Mouse (Mus musculus) heart, embryonic 14.5 days (tissue): ENCODE measurements around the gene Tcap. TPM values are rescaled to one million over a fixed set of nuclear protein-coding genes. Genes with fewer than 3 reads are reported as not detected.

Experiments used
- ATAC-seq: fragments of 200-750 bp; cut with Nextera tagmentation; 2 replicates; pipeline ENCODE4 v1.8.0; 2017; ENCODE audit warnings: low read depth, moderate TSS enrichment; ENCODE audit not compliant: insufficient number of reproducible peaks, insufficient read depth, low FRiP score
- H3K27ac ChIP-seq, 2 experiments: fragments of 200-500 bp in 1 of 2; fragments of 300-500 bp in 1 of 2; sonication (generic) in 1 of 2; replicated peaks in 1 of 2; 2 replicates each; pipeline ENCODE4 v1.5.1; 2012 to 2014; ENCODE audit warnings: low read depth in 2 of 2, low read length in 2 of 2, control low read depth in 1 of 2, mild to moderate bottlenecking in 1 of 2, mixed read lengths in 1 of 2; ENCODE audit not compliant: control insufficient read depth in 1 of 2, insufficient read depth in 1 of 2
- H3K27me3 ChIP-seq: fragments of 300-500 bp; sonication (generic); 2 replicates; pipeline ENCODE4 v1.6.1; 2014; ENCODE audit warnings: mild to moderate bottlenecking, low read length, control low read depth; ENCODE audit not compliant: control insufficient read depth, insufficient read depth
- H3K36me3 ChIP-seq: fragments of 300-500 bp; sonication (generic); 2 replicates; pipeline ENCODE4 v1.6.1; 2014; ENCODE audit warnings: mild to moderate bottlenecking, control low read depth, low read length, mixed read lengths; ENCODE audit not compliant: control insufficient read depth, insufficient read depth
- H3K4me1 ChIP-seq, 2 experiments: fragments of 200-500 bp in 1 of 2; fragments of 300-500 bp in 1 of 2; sonication (generic) in 1 of 2; 2 replicates each; pipeline ENCODE4 v1.6.1; 2012 to 2014; ENCODE audit warnings: low read length in 2 of 2, control low read depth in 1 of 2, mixed read lengths in 1 of 2; ENCODE audit not compliant: control insufficient read depth in 2 of 2, insufficient read depth in 2 of 2
- H3K4me2 ChIP-seq: fragments of 300-500 bp; sonication (generic); 2 replicates; pipeline ENCODE4 v1.6.1; 2014; ENCODE audit warnings: mild to moderate bottlenecking, low read length
- H3K4me3 ChIP-seq, 2 experiments: fragments of 200-500 bp in 1 of 2; fragments of 300-500 bp in 1 of 2; sonication (generic) in 1 of 2; 2 replicates each; pipeline ENCODE4 v1.5.1; 2012 to 2014; ENCODE audit warnings: low read length in 2 of 2, mild to moderate bottlenecking in 2 of 2, control low read depth in 1 of 2, low read depth in 1 of 2, moderate library complexity in 1 of 2; ENCODE audit not compliant: control insufficient read depth in 1 of 2, insufficient read depth in 1 of 2
- H3K9ac ChIP-seq: fragments of 300-500 bp; sonication (generic); 2 replicates; pipeline ENCODE4 v1.6.1; 2014; ENCODE audit warnings: mild to moderate bottlenecking, low read length
- H3K9me3 ChIP-seq: fragments of 300-500 bp; sonication (generic); 2 replicates; pipeline ENCODE4 v1.6.1; 2016; ENCODE audit warnings: low read length, control low read depth; ENCODE audit not compliant: control insufficient read depth
- WGBS: fragments of 180-500 bp; shearing (Covaris S2); extraction: QIAGEN DNeasy Blood & Tissue Kit; methylation state at CpG from one replicate; pipeline ENCODE4 v1.1.7; 2014; 5-methylcytosine and 5-hydroxymethylcytosine counted together
- polyA plus RNA-seq: library from polyadenylated mRNA; unstranded; fragments of >200 nt; fragmentation: Nextera tagmentation; extraction: Ambion mirVana; gene quantifications from 2 replicates; pipeline ENCODE4 v1.2.1, GENCODE M21; 2014

Tcap gene
- polyA plus RNA-seq, 1 experiment from 2014 or later = 178 TPM

DNA sequence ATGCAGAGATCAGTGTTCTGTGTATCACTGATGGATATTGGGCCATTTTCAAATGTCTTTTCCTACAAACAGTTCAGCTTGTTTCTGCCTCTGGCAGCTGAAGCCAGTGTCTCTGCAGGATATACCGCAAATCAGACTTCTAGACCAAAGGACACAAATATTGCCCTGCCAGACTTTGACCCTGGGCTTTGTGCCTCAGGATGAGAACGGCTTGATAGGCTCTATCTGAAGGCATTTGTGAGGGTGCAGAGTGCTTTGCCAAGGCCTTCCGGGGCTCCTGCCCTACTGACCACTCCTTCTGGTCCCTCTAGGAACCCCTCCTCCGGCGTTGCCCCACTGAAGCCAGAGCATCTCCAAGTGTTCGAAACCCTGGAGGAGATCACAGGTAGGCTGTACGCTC, 43.0 kb downstream of the Tcap start:
- H3K4me1 ChIP-seq = no peaks in the 10 kb centered on the region
- no peak overlapping the region for H3K4me2 ChIP-seq
- no peaks in the 10 kb centered on the region for H3K27me3 ChIP-seq
- H3K27ac ChIP-seq = no peak overlapping the region
- H3K9me3 ChIP-seq = no peaks in the 10 kb centered on the region
- peaks cover 99% of the 10 kb centered on the region for H3K36me3 ChIP-seq
- H3K4me3 ChIP-seq = no peak overlapping the region
- no peak overlapping the region for H3K9ac ChIP-seq
- no peak for ATAC-seq
- 92% methylated on average over 7 of the region's 7 CpGs for WGBS

- ATAC-seq = no peak
- Histone ChIP-seq H3K9me3 (no peaks in the 10 kb centered on the region), H3K27me3 (no peaks in the 10 kb centered on the region), H3K4me1 (no peaks in the 10 kb centered on the region), H3K4me3 (no peak overlapping the region), H3K9ac (no peak overlapping the region), H3K4me2 (no peak overlapping the region), H3K36me3 (peaks cover 99% of the 10 kb centered on the region), H3K27ac (no peak overlapping the region)
- WGBS = 84% methylated on average over 5 of the region's 5 CpGs
These were observed 44.8 kb downstream of the Tcap start for GRCm38 (mm10) chr11:98428436-98428835.

- Histone ChIP-seq H3K9me3 (no peaks in the 10 kb centered on the region), H3K4me3 (no peak overlapping the region), H3K36me3 (peaks cover 99% of the 10 kb centered on the region), H3K4me2 (no peak overlapping the region), H3K9ac (no peak overlapping the region), H3K27me3 (no peaks in the 10 kb centered on the region), H3K27ac (no peak overlapping the region), H3K4me1 (no peaks in the 10 kb centered on the region)
- no peak for ATAC-seq
- 82% methylated on average over 9 of the region's 9 CpGs for WGBS
These were observed 48.3 kb downstream of the Tcap start for GRCm38 (mm10) chr11:98431743-98432502.

Other genes starting within 250 kb of the Tcap start
- 14.9 and 17.7 TPM in 2 replicates for gene Fbxl20, start 233.4 kb upstream of the Tcap start, polyA plus RNA-seq
- 40.2 TPM in 2 replicates for gene Med1, start 190.5 kb upstream of the Tcap start, polyA plus RNA-seq
- gene Cdk12, start 180.8 kb upstream of the Tcap start, polyA plus RNA-seq = 9.8 and 9.9 TPM in 2 replicates
- not detected in 2 replicates for gene Neurod2, start 54.2 kb upstream of the Tcap start, polyA plus RNA-seq
- 42.2 and 48.3 TPM in 2 replicates for gene Ppp1r1b, start 35.4 kb upstream of the Tcap start, polyA plus RNA-seq
- 33.1 and 35.4 TPM in 2 replicates for gene Stard3, start 25.4 kb upstream of the Tcap start, polyA plus RNA-seq
- gene Pnmt, start 2.6 kb downstream of the Tcap start, polyA plus RNA-seq = 0.70 and 0.86 TPM in 2 replicates
- gene Pgap3, start 16.7 kb downstream of the Tcap start, polyA plus RNA-seq = 14.2 and 15.5 TPM in 2 replicates
- 54.5 and 55.1 TPM in 2 replicates for gene Erbb2, start 28.7 kb downstream of the Tcap start, polyA plus RNA-seq
- 120 and 138 TPM in 2 replicates for gene Mien1, start 55.2 kb downstream of the Tcap start, polyA plus RNA-seq
- 0.50 TPM in 1 of 2 replicates, not detected in the other for gene Grb7, start 62.6 kb downstream of the Tcap start, polyA plus RNA-seq
- 0.19 TPM in 1 of 2 replicates, not detected in the other for gene Ikzf3, start 162.2 kb downstream of the Tcap start, polyA plus RNA-seq
- 0.16 and 0.47 TPM in 2 replicates for gene Zpbp2, start 167.3 kb downstream of the Tcap start, polyA plus RNA-seq
- gene Ormdl3, start 203.6 kb downstream of the Tcap start, polyA plus RNA-seq = 9.4 and 11.3 TPM in 2 replicates
- gene Lrrc3c, start 214.5 kb downstream of the Tcap start, polyA plus RNA-seq = not detected in 2 replicates
- 0.68 TPM in 1 of 2 replicates, not detected in the other for gene Gm12355, start 241.8 kb downstream of the Tcap start, polyA plus RNA-seq
- gene Gsdma3, start 242.5 kb downstream of the Tcap start, polyA plus RNA-seq = not detected in 2 replicates